Mouse (Mus musculus) megakaryocyte, embryonic 14.5 days (primary cell): Measurements from ENCODE around the gene Sox5.

Experiments used
- FLI1 ChIP-seq: IDR thresholded peaks from 2 replicates; pipeline ENCODE4 v1.6.1; 2012; ENCODE audit warnings: low read length, inconsistent platforms, mixed read lengths
- GATA1 ChIP-seq: IDR thresholded peaks from 3 replicates; pipeline ENCODE4 v1.6.1; 2012; ENCODE audit warnings: mixed read lengths, low read length, inconsistent platforms, borderline replicate concordance

- TF ChIP-seq GATA1 (no peak), FLI1 (no peak)
These were observed 913.0 kb downstream of the Sox5 start for GRCm38 (mm10) chr6:143868790-143869189.
